Mouse (Mus musculus): ENCODE results near the gene Hoxa11.

Gene Hoxa11

DNA sequence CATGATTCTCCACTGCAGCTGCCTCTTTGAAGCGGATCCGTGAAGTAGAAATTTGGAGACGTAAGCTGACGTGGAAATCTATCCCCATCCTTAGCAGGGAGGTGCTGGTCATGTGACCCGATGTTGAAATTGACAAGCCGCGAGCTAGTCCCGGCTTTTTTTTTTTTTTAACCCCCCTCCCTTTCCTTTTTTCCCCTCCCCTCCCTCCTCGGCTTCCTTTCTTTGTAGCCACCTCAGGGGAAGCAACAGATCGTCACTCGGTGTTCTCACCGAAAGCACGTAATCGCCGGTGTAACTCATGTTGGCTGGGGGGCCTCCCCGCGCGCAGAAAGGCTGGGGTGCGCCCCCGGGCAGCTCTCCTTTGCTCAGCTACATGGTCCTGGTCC lies at the start of gene Hoxa11:
TSS of gene Hoxa11 (minus strand) at position 54 of the 386 bp plus-strand sequence.
- no peak for DNase-seq (ENCODE audit: low spot score)

DNA sequence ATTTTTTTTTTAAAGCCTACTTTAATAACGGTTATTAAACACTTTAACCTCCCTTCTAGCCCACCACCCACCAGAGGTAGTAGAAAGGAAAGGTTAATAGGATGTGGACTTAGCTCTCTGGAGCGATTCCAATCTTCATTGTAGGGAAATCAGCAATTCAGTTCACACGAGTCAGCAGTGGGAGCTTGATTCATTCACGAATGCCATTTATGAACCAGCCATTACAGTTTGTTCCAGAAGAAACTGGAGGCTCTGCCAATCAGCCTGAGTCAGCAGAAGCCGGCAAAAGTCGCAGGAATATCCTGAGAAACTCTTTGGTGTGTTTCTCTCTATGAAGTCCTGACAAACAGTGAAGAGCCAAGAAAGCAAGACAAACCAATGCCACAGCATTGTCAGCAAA lies 49.0 kb upstream of the Hoxa11 start:
- DNase-seq (ENCODE audit: low spot score), result no peak

DNA sequence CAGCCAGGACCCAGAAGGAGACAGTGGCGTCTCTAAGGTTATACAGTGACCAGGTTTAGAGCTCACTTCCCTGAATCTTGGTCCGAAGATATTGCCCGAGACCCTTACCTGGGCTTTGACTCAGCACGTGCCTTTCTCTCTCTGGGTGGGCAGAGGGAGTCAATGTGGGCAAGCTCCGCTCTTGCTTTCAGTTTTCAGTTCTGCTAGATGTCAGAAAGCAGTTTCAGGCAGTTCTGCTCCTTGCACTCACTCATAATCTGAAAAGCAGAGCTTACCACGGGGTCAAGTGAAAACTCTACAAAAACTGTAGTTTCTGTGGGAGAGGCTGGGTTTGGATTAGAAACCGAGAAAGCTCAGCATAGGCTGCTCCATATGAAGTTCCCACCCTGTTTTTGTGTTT lies 46.7 kb upstream of the Hoxa11 start:
- DNase-seq (ENCODE audit: low spot score), result no peak

GRCm38 (mm10) chr6:52291021-52291860 lies 45.6 kb upstream of the Hoxa11 start:
- no peak for DNase-seq (ENCODE audit: low spot score)

GRCm38 (mm10) chr6:52290186-52290585 lies 44.6 kb upstream of the Hoxa11 start:
- no peak for DNase-seq (ENCODE audit: low spot score)

DNA sequence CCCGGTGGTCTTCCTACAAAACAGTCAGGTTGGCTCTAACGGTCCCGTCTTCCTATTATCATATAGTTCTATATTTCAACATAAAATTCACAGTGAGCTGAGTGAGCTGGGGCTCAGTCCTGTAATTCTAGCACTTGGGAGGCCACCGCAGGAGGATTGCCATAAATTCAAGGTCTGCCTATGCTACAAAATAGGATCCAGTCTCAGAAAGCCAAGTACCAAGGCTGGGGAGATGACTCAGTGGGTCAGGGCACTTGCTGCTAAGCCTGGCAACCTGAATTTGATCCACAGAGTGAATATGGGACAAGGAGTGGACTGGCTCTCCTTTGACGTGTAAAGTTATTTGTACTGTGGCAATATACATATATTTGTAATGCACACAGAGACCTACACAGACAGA lies 38.3 kb upstream of the Hoxa11 start:
- no peak for DNase-seq (ENCODE audit: low spot score)

GRCm38 (mm10) chr6:52281084-52281483 lies 35.5 kb upstream of the Hoxa11 start:
- DNase-seq (ENCODE audit: low spot score), result no peak

DNA sequence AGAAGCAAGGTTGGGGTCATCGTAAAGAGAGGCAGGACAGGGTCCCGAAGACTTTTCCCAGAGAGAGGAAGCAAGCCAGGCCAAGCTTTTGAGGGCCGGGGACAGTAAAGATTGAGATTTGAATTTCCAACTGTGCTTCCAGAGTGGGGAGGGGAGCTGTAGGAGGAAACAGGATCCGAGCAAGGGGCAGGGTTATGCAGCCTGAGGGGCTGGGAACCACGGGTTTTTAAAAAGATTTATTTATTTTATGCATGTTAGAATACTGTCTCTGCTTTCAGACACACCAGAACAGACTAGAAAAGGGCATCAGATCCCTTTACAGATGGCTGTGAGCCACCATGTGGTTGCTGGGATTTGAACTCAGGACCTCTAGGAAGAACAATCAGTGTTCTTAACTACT lies 31.3 kb upstream of the Hoxa11 start:
- DNase-seq (ENCODE audit: low spot score), result no peak

DNA sequence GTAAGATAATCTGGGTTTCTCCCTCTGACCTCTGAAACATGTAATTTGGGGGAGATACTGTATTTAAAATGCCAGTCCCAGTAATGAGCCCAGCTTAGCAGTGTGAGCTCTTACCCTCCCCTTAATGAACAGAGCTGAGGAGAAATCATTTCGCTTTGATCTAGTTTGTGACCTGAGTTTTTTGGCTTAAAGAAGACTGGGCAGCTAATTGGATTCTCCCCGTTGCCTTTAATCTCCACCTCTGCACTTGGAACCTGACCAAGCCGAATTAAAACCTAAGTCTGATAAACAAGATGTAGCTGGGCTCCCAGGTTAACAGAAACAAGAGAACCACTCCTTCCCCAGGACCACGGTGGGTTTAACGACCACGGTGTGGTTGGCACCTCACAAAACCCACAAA lies 30.8 kb upstream of the Hoxa11 start:
- no peak for DNase-seq (ENCODE audit: low spot score)

DNA sequence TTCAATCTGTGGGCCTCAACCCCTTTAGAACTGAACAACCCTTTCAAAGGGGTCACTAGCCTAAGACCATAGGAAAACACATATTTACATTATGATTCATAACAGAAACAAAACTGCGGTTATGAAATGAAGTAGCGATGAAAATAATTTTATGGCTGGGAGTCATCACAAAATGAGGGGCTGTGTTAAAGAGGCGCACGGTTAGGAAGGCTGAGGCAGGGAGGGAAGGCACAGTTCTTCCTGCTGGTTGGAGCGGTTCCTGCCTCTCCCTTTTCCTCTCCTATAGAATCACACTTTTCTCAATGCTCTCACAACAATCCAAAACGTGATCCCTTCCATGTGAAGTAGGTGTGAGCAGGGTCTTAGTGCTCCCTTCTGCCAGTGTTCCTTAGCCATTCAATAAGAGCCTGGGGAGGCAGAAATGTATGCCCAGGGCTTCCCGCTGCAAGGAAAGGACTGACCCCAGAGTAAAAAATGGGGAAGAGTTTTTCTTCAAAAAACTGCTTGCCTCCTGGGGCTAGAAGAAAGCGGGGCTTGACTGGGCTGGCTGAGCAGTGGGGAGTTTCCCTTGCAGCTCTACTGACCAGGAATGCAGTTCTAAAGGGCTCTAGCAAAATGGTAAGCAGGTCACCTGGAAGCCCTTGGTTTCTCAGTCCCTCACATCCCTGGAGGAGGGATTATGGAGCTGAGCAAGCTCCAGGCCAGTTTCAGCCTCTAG lies 30.1 kb upstream of the Hoxa11 start:
- DNase-seq (ENCODE audit: low spot score), result no peak

DNA sequence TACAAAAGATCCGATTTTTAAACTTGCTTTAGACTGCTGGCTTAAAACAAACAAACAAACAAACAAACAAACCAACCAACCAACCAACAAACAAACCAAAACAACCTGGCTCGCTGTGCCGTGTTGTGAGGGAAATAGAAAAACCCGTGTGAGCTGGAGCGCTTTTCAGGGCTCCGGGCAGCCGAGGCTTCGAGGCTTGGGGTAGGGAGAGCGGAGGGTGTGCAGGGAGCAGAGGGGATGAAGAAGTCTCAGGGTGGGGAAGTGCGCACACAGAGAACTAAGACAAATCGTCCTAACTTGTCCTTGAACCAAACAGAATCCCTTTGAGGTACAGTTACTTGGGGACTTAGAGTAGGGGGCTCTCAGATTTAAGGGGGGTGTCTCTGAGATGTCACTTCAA lies 29.0 kb upstream of the Hoxa11 start:
- DNase-seq (ENCODE audit: low spot score), result no peak

DNA sequence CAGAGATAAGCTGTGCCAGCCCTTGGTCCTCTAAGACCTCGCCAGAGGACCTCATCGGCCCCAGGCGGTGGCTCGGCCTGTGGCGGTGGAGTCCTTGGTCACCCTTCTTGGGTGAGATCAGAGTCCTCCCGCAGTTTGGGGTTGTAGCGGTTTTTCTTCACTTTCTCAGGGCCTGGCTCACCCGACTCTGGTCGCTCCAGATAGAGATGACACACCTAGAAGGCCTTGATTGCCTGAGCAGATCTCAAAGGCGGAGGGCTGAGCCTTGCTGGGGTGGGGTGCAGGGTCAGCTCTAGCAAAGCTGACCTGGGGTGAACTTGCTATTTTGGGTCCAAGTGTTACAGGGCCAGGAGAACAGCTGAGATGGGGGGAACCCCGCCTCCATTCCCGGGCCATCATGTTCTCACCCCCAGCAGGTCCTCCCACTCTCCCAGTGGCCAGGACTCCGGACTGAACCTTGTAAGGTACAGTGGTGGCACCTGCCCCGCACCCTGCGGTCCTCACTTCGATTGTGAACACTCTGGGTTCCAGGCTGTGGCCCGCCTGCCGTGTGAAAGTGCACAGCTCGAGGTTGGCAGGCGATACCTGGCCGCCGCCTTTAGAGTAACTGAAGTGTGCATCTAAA lies 28.2 kb upstream of the Hoxa11 start:
- DNase-seq (ENCODE audit: low spot score), result no peak

DNA sequence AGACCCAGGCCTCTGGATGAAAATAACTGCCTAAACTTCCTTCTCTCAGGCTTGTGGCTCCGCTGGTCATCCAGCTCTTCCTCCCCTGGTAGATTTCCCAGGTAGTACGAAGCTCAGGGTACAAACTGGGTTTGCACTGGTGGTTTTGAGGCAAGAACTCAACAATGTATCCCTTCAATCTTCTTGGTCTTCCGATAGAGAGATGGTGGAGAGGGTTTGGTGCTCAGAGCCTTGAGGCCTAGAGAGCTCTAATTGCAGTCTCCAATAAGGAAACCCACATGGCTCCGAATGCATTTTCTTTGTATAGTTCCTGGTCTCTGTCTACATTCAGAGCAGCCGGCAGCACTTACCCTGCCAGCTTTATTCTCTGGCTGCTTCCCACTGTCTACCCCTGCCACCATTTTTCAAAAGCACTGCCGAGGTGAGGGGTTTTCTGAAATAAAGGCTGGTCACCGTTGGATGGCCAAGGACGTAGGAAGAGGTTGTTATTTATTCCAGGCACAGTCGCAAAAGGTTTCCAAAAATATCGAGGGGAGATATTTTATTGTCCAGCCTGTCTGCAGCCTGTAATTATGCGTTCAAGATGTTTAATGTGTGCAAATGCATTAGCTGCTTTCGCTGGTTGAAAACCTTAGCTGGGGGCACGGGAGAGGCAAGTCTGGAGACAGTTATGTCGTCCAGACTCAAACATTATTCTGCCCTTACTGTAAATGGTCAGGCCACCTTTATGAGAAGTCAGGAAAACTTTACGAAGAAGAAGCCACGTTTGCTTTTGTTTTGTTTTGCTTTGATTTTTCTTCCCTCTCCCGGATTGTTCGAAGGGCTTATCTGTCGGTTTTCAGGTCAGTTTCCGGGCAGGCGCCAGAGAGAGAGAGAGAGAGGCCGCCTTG lies 27.4 kb upstream of the Hoxa11 start:
- DNase-seq (ENCODE audit: low spot score), result no peak

DNA sequence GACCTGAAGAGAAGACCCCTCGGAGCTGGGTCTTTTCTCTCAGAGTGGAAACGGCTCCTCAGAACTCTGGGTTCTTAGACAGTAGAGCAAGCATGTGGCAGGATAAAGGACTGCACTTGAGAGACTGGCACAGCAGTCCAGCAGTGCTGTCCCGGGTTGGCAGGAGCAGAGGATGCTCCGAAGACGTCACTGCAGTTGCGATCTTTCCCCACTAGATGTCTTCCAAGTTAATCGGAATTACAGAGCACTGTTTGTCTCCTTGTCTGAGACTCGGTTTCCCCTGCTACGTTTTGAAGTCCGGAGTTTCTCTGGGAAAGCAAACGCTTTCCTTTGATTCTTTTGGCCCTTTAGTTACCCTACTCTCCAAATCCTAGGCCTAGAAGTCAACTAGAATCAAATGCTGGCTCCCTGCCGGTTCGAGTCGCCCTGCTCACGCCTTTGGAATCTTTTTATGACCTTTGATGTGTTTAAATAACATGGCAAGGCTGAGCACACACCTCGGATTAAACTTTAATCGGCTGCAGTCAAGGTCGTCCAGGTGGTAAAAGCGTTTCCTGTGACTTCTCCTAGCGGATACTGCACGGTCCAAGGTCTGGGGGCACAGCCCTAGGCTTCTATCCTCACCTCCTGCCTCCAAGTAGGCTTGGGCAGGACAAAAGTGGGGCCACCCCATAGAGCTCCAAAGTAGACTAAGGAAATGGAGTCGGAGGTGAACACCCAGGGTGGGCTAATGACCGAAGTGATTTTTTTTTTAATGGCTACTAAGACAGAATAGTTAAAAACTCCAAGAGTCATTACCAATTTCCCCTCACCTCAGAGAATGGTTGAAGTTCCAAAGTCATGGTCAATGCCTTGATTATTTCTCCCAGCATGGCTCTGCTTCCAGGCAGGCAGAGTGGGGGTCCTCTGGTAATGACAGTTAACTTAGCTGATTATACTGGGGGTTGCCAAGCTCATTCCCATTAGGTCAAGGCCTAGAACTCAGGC lies 25.2 kb upstream of the Hoxa11 start:
- no peak for DNase-seq (ENCODE audit: low spot score)

DNA sequence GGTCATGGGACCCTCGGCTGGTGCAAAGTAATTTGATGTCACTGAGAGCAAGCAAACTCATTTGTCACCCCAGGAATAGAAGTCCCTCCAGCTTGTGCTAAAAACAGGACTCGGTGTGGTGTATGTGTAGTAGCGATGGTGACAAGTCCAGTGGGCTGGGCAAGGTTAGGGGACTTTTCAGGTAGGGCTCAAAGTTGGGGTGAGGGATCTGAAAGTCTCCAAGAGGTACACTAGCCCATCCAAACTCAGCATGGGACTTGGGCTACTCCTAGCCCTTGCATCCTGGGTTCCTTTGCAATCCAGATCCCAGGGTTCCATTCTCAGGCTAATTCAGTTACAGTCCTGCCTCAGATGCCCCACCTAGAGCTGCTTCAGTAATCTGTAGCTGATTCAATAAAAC lies 23.1 kb upstream of the Hoxa11 start:
- no peak for DNase-seq (ENCODE audit: low spot score)

DNA sequence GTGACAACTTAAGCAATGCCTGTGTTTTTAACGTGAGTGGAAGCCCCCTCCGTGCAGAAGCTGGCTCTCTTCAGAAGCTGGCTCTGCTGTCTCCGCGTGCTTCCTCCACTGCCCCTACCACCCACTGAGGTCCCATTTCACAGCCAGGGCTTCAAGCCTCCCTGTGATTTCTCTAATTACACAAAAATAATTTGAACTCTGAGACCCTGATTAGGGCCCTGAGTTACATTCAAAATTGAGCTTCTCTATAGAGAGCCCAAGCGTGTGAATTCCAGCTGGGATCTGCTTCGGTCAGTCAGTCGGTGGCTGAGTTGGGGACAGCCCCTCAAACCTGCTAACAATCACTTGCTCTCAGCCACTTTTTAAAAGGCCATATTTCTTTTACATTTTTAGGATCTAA lies 22.7 kb upstream of the Hoxa11 start:
- no peak for DNase-seq (ENCODE audit: low spot score)

DNA sequence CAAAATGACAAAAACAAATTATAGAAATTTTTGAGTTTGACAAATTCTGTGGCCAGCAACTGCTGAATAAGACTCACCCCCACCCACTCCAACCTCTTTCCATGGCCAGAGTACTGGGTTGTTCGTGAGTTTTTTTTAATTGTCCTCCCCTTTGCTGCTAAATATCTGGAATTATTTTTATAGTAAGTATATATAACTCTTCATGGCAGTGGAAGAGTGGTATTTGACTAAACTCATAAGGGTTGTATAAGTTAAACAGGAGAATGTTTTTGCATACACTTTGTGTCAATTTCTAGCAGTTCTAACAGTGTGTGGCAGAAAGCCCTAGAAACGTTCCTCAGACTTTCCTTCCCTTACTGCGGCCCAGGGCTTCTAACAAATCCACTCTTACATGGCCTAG lies 22.1 kb upstream of the Hoxa11 start:
- no peak for DNase-seq (ENCODE audit: low spot score)

- DNase-seq (ENCODE audit: low spot score), result no peak
Measured at GRCm38 (mm10) chr6:52267221-52267620, 21.6 kb upstream of the Hoxa11 start.

DNA sequence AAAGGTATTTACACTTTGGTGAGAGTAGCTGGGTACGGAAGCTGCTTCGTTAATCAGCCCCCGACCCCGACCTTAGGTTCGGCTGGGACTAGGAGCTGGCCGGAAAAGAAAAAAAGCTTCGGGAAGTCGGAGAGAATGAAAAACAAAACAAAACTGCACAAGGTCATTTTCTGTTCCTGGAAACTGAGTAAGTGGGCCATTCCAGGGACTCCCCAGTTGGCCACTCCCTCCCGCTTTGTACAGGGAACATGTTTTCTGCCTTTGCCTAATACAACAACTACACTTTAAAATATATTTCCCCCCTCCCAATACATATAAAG lies 21.0 kb upstream of the Hoxa11 start:
- no peak for DNase-seq (ENCODE audit: low spot score)

- no peak for DNase-seq (ENCODE audit: low spot score)
Measured at GRCm38 (mm10) chr6:52265913-52266665, 20.5 kb upstream of the Hoxa11 start.
